Mouse (Mus musculus) CH12.LX (cell line): ENCODE measurements around the gene Nav1.

Experiments
- BHLHE40 ChIP-seq: IDR thresholded peaks from 2 replicates; pipeline ENCODE4 v1.6.1; 2011; ENCODE audit warnings: mild to moderate bottlenecking, low read depth, low read length, improper control_type of control experiment
- CHD2 ChIP-seq: IDR thresholded peaks from 2 replicates; pipeline ENCODE4 v1.6.1; 2011; ENCODE audit warnings: low read length, improper control_type of control experiment
- CTCF ChIP-seq, 2 experiments: IDR thresholded peaks in 1 of 2; conservative IDR thresholded peaks in 1 of 2; 2 replicates each; pipeline ENCODE4 v1.5.1; 2011 to 2012; ENCODE audit warnings: low read depth in 2 of 2, low read length in 2 of 2, improper control_type of control experiment in 1 of 2, inconsistent platforms in 1 of 2, mild to moderate bottlenecking in 1 of 2, moderate library complexity in 1 of 2
- EP300 ChIP-seq: IDR thresholded peaks from 2 replicates; pipeline ENCODE4 v1.6.1; 2011; ENCODE audit warnings: low read length, improper control_type of control experiment
- GABPA ChIP-seq: IDR thresholded peaks from 2 replicates; pipeline ENCODE4 v1.6.1; 2012; ENCODE audit warnings: low read depth, low read length, improper control_type of control experiment, inconsistent platforms; ENCODE audit not compliant: insufficient replicate concordance
- HCFC1 ChIP-seq: IDR thresholded peaks from 2 replicates; pipeline ENCODE4 v1.6.1; 2012; ENCODE audit warnings: low read depth, mild to moderate bottlenecking, inconsistent platforms, low read length, improper control_type of control experiment
- MAZ ChIP-seq: IDR thresholded peaks from 2 replicates; pipeline ENCODE4 v1.6.1; 2012; ENCODE audit warnings: low read depth, mild to moderate bottlenecking, inconsistent platforms, low read length, improper control_type of control experiment, moderate library complexity
- POLR2A ChIP-seq: IDR thresholded peaks from 2 replicates; pipeline ENCODE4 v1.6.1; 2011; ENCODE audit warnings: low read depth, mild to moderate bottlenecking, improper control_type of control experiment, low read length
- RCOR1 ChIP-seq: conservative IDR thresholded peaks from 2 replicates; pipeline ENCODE4 v1.6.1; 2012; ENCODE audit warnings: low read depth, mild to moderate bottlenecking, inconsistent platforms, low read length, improper control_type of control experiment
- USF1 ChIP-seq: IDR thresholded peaks from 2 replicates; pipeline ENCODE4 v1.6.1; 2014; ENCODE audit warnings: low read depth, mild to moderate bottlenecking, inconsistent platforms, low read length, improper control_type of control experiment
- ZC3H11A ChIP-seq: IDR thresholded peaks from 2 replicates; pipeline ENCODE4 v1.6.1; 2012; ENCODE audit warnings: low read depth, mild to moderate bottlenecking, inconsistent platforms, low read length, improper control_type of control experiment
- ZKSCAN1 ChIP-seq: IDR thresholded peaks from 2 replicates; pipeline ENCODE4 v1.6.1; 2012; ENCODE audit warnings: low read depth, inconsistent platforms, low read length, improper control_type of control experiment, borderline replicate concordance
- ZMIZ1 ChIP-seq: IDR thresholded peaks from 2 replicates; pipeline ENCODE4 v1.6.1; 2012; ENCODE audit warnings: low read depth, mild to moderate bottlenecking, inconsistent platforms, low read length, improper control_type of control experiment
- ZNF384 ChIP-seq: IDR thresholded peaks from 2 replicates; pipeline ENCODE4 v1.6.1; 2012; ENCODE audit warnings: low read depth, low read length, improper control_type of control experiment, inconsistent platforms

GRCm38 (mm10) chr1:135586903-135587302 lies 20.2 kb downstream of the Nav1 start:
- TF ChIP-seq ZMIZ1 (no peak), CHD2 (no peak), ZNF384 (no peak), POLR2A (no peak), ZC3H11A (no peak), CTCF (conservative IDR thresholded peaks at IDR 0.05 in 1 of 2, IDR thresholded peaks at IDR 0.05 in 1 of 2; ENCODE audit: low read depth in 2 of 2, low read length in 2 of 2) (no peak), ZKSCAN1 (no peak), HCFC1 (no peak), MAZ (no peak), EP300 (no peak), BHLHE40 (no peak), RCOR1 (no peak), GABPA (no peak), USF1 (no peak)
